Mouse (Mus musculus): ENCODE results near the gene Gm17651.

Gene Gm17651

DNA sequence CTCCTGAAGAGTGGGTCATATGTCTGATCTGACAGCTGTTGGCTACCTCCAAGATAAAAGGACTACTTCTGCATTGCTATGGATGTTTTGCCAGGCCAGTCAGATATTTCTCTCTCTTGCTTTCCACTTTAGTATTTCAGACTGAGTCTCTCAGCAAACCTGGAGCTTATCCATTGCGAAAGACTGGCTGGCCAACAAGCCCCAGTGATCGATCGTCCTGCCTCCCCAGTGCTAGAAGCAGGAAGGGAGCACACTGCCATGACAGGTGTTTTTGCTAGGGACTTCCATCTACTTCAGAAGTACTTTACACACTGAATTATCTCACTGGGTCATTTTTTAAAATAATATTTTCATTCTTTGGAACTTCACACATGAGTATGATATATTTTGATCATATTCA lies 3.9 kb upstream of the Gm17651 start:
- DNase-seq: no peak

DNA sequence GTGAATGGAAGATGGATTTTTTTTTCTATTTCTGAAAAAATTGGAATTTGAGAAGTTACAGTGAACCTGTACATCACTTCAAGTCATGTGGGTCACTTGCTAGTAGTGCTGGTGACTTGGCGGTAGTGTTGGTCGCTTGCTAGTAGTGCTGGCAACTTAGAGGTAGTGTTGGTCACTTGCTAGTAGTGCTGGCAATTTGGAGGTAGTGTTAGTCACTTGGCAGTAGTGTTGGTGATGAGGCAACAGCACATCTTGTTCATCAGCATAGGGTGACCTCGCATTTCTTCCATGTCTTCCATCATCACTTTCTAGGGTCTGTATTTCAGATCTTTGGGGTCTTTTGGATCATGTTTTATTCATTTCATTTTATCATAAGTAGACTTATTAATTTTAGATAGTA lies 1.6 kb upstream of the Gm17651 start:
- no peak for DNase-seq

DNA sequence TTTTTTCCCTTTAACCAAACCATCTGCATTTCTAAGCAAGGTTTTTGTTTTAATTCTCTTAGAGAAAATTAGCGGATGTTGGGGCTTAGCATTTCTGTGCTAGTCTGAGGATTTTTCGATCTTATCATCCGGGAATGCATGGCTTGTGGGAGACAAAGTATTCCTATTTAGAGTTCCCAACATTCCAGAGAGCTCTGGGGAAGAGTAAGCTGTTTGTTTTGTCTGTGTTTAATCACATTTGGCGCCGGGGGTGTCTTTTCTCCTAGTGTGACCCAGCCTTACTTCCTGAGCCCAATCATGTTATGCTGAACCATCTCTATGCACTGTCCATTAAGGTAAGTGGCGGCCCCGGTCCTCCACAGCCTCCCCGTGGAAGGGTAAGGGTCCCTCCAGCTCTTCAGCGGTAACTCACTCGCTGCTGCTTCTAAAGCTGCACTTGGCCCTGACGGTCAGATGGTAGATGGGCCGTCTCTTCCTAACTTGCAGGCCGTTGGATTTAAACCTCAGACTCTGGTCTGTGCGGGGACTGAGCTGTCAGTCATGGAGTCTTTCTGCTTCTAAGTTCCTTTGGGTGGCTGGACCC lies 7.3 kb downstream of the Gm17651 start:
- no peak for DNase-seq

DNA sequence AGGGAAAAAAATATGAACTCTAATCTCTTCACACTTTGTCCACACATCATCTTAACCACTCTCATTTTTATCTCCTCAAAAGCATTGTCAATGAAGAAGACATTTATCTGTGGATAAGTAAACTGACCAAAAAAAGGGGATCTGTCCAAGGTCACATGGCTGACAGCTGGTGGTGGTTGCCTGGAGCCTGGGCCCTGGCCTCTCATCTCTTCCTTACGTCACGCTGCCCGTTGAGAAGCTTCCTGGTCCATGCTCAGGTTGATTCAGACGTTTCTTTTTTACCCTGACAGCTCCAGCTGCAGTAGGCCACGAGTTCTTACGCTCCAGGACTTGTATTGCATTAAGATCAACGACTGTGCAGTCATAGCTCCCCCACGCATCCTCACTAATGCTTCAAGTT lies 8.3 kb downstream of the Gm17651 start:
- no peak for DNase-seq

DNA sequence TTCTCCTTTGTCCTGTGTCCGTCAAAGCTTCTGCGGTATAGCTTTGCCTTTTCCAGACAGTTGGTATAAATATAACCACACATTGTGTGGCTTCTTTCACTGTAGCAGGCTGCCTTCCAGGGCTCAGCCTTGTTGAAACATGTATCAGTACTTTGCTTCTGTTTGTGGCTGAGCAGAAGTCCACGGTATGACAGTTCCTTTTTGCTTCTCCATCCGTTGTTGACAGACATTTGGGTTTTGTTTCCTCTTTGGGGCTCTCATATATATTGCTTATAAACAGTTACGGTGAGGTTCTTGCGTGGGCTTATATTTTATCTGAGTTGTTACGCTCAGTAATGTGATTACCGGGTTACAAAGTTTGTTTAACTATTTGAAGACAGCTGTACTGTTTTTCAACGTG lies 9.0 kb downstream of the Gm17651 start:
- DNase-seq: no peak

DNA sequence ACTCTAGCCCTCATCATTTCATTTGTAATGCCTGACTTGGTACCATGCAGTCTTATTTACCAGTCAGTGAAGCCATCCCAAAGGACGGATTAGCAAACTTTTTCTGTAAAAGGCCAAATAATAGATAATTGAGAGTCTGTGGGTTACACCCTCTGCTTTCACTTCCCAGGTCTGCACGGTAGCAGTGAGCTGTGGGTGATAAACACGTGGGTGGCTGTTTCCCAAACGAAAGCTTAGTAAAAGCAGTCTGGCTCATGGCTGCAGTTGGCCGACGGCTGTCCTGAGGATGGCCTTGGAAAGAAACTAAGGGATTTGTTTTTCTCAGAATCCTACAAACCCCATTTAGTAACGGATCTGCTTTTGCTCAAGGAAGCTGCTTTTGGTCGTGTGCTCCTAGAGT lies 13.3 kb downstream of the Gm17651 start:
- DNase-seq: no peak

DNA sequence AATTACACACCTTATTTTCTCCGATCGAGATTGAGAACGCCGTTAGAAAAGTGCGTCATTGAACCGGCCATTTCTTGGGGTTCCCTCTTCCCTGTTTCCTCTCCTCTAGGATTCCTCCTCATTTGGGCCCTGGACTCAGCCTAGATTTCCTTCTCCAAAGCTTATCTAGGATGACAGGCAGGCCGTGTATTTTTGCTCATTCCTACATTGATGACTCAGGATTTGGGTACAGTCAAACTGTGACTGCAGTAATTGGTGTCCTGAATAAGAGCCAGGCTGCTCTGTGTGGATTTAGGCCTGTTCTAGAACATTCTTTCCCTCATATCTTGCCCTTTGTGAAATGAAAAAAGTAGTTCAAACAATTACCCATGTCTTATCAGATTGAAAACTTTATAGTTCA lies 14.7 kb downstream of the Gm17651 start:
- DNase-seq: no peak

DNA sequence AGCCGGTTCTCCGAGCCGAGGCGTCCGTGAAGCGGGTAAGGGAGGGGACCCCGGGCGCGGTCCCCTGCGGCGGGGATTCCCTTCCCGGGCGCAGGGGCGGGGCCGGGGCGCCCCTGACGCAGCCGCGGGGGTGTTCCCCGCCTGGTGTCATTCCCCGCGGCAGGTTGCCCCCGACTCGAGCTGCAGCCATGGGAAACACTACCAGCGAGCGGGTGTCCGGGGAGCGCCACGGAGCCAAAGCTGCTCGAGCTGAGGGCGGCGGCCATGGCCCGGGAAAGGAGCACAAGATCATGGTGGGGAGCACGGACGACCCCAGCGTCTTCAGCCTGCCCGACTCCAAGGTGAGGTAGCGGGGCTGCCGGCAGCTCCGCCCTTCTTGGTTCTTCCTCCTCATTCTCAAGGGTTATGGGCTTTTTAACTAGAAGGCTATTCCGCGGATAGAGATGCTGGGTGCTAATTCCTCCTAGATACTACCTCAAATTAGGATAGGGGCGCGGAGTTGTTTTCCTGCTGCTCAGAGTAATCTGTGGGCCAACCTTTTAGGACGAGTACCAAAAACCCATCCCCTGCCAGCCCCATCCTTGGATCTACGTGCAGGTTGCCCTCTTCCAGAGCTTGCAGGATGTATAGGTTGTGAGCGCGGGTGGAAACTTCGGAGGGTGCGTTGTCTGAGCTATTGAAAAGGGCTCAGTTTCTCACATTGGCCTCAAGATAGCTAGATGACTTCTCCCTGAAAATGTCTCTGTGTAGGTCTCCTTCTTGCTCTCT lies 15.9 kb downstream of the Gm17651 start:
- DNase-seq: peak in 1 of 2 experiments; percentile 57

DNA sequence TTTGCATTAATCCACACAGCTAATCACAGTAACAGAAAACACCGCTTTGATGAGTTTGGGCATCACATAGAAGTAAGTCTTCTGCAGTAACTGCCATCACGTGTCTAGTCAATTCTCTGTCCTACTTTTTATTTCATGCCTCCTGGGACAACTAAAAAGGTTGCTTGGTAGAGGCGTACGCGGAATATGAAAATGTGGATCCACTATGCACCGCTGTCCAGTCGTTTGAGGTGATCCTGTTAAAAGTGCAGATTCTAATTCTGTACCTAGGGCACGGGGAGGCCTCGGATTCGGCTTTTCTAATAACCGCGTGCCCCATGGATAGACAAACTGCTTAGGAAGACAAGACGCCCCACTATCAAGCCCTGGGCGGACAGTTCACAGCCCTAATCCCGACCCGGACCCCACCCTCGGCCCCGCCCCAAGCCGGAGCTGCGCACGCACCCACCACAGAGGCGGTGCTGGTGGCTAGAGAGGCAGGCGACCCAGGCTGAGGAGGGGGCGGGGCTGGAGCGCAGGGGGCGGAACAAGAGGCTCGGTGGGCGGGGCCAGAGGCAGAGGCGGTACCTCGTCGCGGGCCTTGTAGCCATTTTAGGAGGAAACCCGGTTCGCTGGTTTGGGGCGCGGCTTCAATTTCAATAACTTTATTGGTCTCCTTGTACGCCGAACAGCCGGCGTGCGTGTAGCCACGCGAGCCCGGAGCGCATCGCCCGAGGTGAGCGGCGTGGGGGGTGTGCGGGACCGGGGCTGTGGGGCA lies 16.7 kb downstream of the Gm17651 start, which contains the start of gene Prkab2:
Gene Prkab2, plus strand, starts transcription at position 539 of the 757 bp plus-strand sequence.
- DNase-seq: peak; percentile 99 to 100

DNA sequence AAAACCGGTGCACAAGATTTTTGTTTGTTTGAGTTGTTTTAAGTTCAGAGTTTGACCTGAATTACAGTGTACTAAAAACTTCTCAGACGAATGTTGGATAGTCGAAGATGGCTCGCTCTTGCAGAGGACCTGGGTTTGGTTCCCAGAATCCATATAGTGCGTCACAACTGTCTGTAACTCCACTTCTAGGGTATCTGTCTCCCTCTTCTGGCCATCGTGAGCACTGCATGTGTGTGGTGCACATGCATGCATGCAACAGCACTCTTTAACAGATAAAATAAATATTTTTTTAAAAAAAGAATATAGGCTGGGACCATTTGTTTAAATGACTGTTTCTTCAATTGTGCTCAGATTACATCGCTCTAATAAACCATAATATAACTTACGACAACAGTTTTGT lies 19.6 kb downstream of the Gm17651 start:
- DNase-seq: peak; percentile 24 to 67

DNA sequence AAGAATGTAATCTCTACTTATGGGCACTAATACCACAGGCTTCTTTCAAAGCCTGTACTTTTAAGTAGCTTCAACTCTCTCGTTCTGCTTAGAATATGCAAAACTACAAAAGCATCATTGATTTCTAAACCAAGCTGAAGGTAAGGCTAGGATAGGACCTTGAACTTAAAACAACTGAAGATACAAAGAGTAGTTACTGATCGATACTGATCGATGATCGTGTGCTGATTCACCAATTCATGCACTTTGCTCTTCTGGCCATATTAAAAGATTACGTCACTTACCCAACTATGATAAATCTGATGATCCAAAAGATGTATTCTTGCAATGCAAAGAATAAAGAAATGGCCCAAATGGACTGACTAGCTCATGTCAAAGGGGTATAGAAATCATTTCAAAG lies 20.7 kb downstream of the Gm17651 start:
- DNase-seq: no peak

DNA sequence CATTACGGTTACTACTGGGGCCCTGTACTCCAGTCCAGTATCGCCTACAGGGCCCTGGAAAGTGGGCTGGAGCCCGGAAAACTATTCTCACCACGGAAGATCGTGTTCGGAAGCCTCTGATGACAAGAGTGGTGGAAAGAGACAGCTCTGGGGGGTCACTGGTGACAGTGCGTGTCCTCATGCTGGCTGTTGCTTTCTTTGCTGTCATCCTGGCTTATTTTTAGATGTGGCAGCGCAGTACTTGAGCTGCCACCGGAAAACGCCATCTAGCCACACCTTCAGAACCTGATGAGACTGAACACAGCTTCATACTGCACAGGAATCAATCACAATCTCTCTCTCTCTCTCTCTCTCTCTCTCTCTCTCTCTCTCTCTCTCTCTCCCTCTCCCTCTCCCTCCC lies 22.9 kb downstream of the Gm17651 start:
- no peak for DNase-seq

DNA sequence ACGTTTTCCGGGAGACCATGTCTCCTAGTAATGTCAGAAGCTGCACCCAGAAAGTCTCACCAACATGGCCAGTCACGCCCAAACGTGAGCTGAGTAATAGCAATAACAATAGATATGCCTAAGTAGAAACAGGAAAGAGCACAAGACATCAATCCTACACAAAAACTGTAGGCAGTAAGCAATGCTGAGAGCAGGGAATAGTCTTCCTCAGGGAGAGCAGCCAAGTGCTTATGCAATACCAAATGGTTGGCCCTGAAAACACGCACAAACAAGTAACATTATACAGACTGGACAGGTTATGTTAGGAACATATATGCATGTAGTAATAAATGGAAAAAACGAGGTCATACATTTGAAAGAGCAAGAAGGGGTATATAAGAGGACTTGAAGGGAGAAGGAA lies 25.0 kb downstream of the Gm17651 start:
- no peak for DNase-seq

DNA sequence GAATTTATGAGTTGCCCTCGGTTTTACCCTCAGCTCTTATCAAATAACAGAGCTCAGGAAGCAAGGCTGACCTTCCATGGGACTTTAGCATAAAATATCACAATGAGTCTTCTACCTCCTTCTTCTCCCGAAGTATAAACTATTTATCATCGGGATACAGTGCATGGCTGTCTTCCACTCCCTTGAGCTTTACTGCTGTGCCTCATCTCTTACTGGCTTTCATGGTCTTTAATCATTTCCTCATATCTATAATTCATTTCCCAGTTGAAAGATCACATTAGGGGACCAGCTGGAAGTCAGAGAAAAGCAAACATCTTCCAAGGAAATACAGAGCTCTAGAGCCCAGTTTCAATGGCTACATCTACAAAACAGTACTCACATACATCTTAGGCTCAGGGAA lies 25.5 kb downstream of the Gm17651 start:
- DNase-seq: no peak

DNA sequence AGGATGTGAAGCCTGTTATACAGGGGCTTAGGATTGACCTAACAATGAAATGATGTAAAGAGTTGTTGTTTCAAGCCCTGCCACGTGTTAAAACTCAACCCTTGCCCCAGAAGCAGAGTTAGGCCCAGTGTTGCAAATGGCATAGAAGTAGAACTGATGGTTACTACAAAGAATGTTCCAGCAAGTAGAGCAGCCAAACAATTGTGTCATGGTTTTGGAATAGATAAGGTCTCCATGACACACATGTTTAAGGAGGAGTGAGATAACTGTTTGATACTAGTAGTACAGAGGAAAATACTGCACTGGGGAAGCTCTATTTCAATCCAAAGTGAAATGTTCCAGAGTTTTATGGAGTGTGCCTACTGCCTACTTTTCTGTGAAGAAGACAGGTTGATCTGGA lies 26.0 kb downstream of the Gm17651 start:
- no peak for DNase-seq

DNA sequence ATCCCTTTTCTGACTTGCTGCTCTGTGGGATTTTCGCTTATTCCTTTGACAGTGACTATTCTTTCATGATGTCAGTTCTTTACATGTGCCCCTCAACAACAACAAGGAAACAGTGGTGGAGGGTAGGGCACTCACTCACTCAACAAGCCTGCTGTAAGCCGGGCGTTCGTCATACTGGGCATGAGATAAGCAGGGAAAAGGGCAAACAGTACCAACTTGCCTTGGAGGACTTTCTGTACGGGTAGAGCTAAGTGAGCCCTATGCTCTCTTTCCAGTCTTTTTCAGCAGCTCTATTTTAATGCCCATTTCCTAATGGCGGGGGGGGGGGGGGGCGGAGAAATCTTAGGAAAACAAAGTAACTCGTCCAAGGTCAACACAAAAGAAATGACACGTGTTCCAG lies 32.5 kb downstream of the Gm17651 start:
- DNase-seq: no peak

DNA sequence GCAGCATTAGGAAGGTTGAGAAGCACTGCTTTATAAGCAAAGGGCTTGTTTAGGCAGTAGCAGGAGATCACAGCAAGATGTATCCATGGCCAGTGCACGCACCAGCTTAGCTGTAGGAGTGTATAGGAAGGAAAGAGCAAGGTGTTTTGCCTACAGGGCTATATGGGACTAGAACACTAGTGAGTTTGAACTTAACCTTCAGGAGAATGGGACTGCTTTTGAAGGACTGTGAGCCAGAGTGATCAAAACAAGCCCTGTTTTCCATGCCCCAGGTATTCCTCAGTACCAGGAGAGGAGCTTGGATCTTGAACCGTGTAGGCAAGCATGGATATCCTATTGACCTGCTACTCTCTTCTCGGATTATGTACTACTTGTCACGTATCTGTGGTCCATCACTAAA lies 33.1 kb downstream of the Gm17651 start:
- no peak for DNase-seq

DNA sequence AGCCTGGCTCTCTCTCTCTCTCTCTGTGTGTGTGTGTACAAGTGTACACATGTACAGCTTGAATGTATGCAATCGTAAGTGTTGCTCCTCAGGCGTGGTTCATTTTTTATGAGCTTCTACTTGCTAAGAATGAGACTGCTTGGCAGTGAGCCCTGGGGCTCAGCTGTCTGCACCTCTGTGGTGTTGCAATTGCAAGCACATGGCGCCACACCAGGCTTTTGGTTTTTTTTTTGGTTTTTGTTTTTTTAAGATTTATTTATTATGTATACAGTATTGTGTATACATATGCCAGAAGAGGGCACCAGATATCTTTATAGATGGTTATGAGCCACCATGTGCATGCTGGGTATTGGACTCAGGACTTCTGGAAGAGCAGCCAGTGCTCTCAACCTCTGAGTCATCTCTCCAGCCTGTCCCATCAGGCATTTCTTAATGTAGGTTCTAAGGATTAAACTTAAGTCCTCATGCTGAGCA lies 40.2 kb downstream of the Gm17651 start:
- peak; percentile 13 to 58 for DNase-seq

DNA sequence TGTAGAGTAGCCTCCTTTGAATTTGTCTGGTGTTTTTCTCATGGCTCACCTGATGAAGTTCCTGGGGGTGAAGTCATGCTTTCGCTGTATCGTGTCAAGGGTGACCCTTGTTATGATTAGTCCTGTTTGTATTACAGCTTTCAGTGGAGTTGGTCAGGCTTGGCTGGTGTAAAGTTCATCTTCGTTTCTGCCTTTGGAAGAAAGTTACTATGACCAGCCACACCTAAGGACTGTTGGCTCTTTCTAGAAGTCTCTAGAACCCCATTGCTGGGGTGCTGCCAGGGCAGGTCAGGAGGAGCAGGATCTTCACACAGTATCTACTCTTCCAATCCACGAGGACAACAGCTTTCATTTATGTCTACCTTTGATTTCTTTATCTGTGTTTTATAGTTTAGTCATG lies 41.0 kb downstream of the Gm17651 start:
- DNase-seq: peak in 1 of 2 experiments; percentile 53

DNA sequence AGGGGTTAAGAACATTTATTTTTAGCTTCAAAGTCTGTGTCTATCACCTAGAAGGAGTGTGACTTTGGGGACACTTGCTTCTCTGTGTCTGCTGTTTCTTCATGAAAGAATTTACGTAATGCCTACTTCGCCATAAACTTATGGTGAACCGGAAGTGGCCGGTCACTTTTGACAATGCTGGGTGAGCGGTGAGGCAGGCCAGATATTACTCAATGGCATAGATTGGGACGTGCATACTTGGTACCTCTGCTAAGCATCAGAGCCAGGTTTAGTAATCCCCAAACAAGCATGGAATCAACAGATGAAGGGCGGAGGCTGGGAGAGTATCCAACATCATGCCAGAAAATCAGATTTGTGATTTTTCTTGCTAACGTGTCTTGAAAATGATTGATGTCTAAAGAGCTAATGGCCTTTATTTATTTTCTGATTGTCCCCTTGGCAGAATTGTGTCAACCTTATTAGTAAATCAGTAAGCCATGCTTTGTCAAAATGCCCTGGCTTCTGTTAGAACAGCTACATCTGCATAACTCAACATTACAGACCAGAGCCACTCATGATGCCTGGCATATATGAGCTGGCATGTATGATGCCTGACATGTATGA lies 43.1 kb downstream of the Gm17651 start:
- DNase-seq: no peak

DNA sequence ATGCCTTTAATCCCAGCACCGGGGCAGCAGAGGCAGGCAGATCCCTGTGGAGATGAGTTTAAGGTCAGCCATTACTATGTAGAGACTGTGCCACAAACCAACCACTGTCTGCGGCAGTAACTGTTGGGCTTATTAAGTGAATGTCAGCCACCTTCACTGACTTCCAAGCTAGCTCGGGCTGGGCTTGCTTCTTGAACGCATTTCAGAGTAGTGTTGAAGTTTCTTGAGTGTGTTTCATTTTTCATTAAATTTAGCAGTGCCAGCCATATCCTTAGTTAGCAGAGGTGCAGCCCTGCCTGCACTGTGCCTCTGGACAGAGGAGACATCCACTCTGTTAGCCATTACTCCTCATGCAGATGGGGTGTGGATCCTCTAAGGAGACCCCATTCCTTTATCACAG lies 43.7 kb downstream of the Gm17651 start:
- DNase-seq: no peak

DNA sequence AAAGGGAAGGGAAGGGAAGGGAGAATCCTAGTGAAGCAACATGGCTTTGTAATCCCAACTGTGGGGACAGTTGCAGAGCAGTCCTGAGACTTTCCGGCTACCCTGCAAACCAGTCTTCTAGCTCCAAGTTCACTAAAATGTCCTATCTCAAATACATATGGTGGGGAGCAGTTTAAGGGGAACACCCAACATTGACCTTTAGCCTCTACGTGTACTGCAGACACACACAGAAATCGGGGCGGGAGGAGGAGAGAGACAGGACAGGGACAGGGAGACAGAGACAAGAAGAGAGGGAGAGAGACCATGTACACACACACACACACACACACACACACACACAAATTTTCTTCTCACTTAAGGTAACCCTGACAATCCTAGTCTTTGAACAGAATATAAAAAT lies 44.6 kb downstream of the Gm17651 start:
- peak in 1 of 2 experiments; percentile 23 for DNase-seq

DNA sequence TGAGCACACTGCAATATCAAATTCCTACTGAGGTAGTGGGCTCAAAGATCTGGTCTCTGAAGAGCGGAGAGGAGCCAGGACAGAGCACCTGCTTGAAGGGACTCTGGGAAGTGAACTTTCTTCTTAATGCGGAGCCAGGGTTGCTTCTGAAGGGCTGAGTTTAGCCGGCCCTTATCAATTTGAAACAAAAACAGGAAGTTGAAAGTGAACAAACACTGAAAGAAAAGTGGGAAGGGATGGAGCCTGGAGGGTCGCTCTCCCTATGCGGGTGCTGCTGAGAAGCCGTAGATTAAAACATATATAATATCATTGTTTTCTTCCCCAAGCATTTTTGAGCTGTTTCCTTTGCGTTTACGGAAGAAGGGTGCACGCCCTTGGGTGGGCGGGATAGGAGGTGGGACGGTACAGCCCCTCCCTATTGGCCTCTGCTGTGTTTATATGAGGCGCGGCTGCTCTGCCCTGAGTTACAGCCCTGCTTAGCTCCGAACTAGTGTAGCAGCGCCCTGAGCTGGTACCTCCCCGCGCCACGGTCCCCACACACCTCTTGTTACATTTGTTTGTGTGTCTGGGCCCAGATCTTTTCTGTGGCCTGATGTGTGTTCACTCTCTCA lies 46.0 kb downstream of the Gm17651 start, which contains the start of gene Fmo5:
Gene Fmo5, plus strand, starts transcription at position 414 of the 611 bp plus-strand sequence.
- peak; percentile 79 to 87 for DNase-seq
